Mouse (Mus musculus) limb, embryonic 12.5 days (tissue): ENCODE data around the gene Actr6. TPM values are rescaled to one million over a fixed set of nuclear protein-coding genes. Genes with fewer than 3 reads are reported as not detected.
"Not testable (repeated sequence)": the region's sequence is repeated elsewhere in the genome, so short reads cannot be mapped to it uniquely, and the experiment has no call there.

Experiments used
- ATAC-seq: fragments of 200-750 bp; cut with Nextera tagmentation; 2 replicates; pipeline ENCODE4 v1.8.0; 2017; ENCODE audit warnings: low read depth, moderate TSS enrichment; ENCODE audit not compliant: insufficient number of reproducible peaks, insufficient read depth, low FRiP score, low TSS enrichment
- H3K27ac ChIP-seq: fragments of 300-500 bp; sonication (generic); 2 replicates; pipeline ENCODE4 v1.5.1; 2016; ENCODE audit warnings: mild to moderate bottlenecking, moderate library complexity
- H3K27me3 ChIP-seq: fragments of 300-500 bp; sonication (generic); 2 replicates; pipeline ENCODE4 v1.6.1; 2016; ENCODE audit warnings: mild to moderate bottlenecking, moderate library complexity
- H3K36me3 ChIP-seq: fragments of 300-500 bp; sonication (generic); 2 replicates; pipeline ENCODE4 v1.6.1; 2016; ENCODE audit warnings: mild to moderate bottlenecking, moderate library complexity
- H3K4me1 ChIP-seq: fragments of 300-500 bp; sonication (generic); replicated peaks from 2 replicates; pipeline ENCODE4 v1.6.1; 2016
- H3K4me2 ChIP-seq: fragments of 300-500 bp; sonication (generic); 2 replicates; pipeline ENCODE4 v1.6.1; 2016; ENCODE audit warnings: mild to moderate bottlenecking, moderate library complexity
- H3K4me3 ChIP-seq: fragments of 300-500 bp; sonication (generic); replicated peaks from 2 replicates; pipeline ENCODE4 v1.5.1; 2016; ENCODE audit warnings: mild to moderate bottlenecking
- H3K9ac ChIP-seq: fragments of 300-500 bp; sonication (generic); replicated peaks from 2 replicates; pipeline ENCODE4 v1.6.1; 2016; ENCODE audit warnings: mild to moderate bottlenecking, moderate library complexity
- H3K9me3 ChIP-seq: fragments of 300-500 bp; sonication (generic); 2 replicates; pipeline ENCODE4 v1.6.1; 2016; ENCODE audit warnings: mild to moderate bottlenecking, moderate library complexity
- WGBS: fragments of 180-500 bp; shearing (Covaris S2); methylation state at CpG from one replicate; pipeline ENCODE4 v1.1.7; 2016; 5-methylcytosine and 5-hydroxymethylcytosine counted together
- polyA plus RNA-seq: library from polyadenylated mRNA; unstranded; fragments of >200 nt; fragmentation: Nextera tagmentation; extraction: Ambion mirVana; gene quantifications from 2 replicates; pipeline ENCODE4 v1.2.1, GENCODE M21; 2016

The Actr6 gene
- polyA plus RNA-seq, 1 experiment from 2014 or later, result 37.8 TPM

DNA sequence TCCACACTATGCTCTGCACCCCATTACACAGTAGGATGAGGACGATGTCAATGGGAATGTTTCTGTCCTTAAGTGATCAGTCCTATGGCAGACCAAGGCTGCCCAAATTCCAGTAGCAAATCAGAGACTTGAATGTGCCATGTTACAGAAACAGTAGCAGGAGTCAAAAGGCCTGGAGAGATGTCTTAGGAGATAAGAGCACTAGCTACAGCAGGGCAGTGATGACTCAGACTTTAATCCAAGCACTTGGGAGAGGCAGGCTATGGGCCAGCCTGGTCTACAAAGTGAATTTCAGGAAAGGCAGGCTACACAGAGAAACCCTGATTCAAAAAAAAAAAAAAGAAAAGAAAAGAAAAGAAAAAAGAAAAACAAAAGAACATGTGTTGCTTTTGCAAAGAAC lies 52.6 kb downstream of the Actr6 start:
- H3K4me2 ChIP-seq, result no peak overlapping the region
- H3K9me3 ChIP-seq, result no peaks in the 10 kb centered on the region
- no peak overlapping the region for H3K9ac ChIP-seq
- H3K27ac ChIP-seq, result no peak overlapping the region
- ATAC-seq, result no peak
- no peaks in the 10 kb centered on the region for H3K27me3 ChIP-seq
- no peak overlapping the region for H3K4me3 ChIP-seq
- H3K36me3 ChIP-seq, result peaks cover 7% of the 10 kb centered on the region; the same call in 1 of the 2 replicates
- H3K4me1 ChIP-seq, result no peaks in the 10 kb centered on the region
- WGBS, result 96% methylated on average over 1 of the region's 1 CpGs

GRCm38 (mm10) chr10:89678054-89678453 lies 54.0 kb downstream of the Actr6 start:
- whole genome bisulfite sequencing, result 93% methylated on average over 4 of the region's 4 CpGs
- Histone ChIP-seq H3K9me3 (no peaks in the 10 kb centered on the region), H3K27me3 (no peaks in the 10 kb centered on the region), H3K4me3 (no peak overlapping the region), H3K4me1 (no peaks in the 10 kb centered on the region), H3K27ac (no peak overlapping the region), H3K4me2 (no peak overlapping the region), H3K36me3 (peaks cover under 1% of the 10 kb centered on the region; the same call in 1 of the 2 replicates), H3K9ac (no peak overlapping the region)
- no peak for ATAC-seq

DNA sequence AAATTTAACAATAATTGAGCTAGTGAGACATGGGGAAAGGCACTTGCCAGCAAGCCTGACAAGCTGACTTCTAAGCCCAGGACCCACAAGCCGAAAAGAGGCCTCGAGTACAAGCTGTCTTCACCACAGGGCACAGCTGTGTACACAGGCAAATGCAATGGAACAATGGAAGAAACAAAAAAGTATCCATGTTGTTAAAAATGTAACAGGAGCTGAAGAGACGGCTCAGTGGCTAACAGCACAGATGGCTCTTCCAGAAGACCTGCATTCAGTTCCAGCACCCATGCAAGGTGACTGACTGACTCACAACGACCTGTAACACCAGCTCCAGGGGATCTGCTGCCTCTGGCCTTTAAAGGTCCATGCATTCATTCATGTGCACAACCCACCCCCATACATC lies 55.5 kb downstream of the Actr6 start:
- H3K4me3 ChIP-seq, result no peak overlapping the region
- H3K4me1 ChIP-seq, result no peaks in the 10 kb centered on the region
- no peaks in the 10 kb centered on the region for H3K9me3 ChIP-seq
- H3K4me2 ChIP-seq, result no peak overlapping the region
- no peak overlapping the region for H3K9ac ChIP-seq
- no peaks in the 10 kb centered on the region for H3K27me3 ChIP-seq
- no peaks in the 10 kb centered on the region; the same call in 1 of the 2 replicates for H3K36me3 ChIP-seq
- ATAC-seq, result no peak
- WGBS, result 78% methylated on average over 4 of the region's 4 CpGs
- H3K27ac ChIP-seq, result no peak overlapping the region

- H3K27ac ChIP-seq, ATAC-seq, H3K4me3 ChIP-seq, H3K36me3 ChIP-seq, H3K9ac ChIP-seq, H3K27me3 ChIP-seq, H3K4me2 ChIP-seq, H3K9me3 ChIP-seq, H3K4me1 ChIP-seq: not testable (repeated sequence)
- WGBS, result 92% methylated on average over 5 of the region's 5 CpGs
Measured at GRCm38 (mm10) chr10:89670371-89670770, 61.7 kb downstream of the Actr6 start.

- Histone ChIP-seq H3K4me1 (no peaks in the 10 kb centered on the region), H3K4me3 (no peak overlapping the region), H3K27ac (no peak overlapping the region), H3K4me2 (no peak overlapping the region), H3K27me3 (no peaks in the 10 kb centered on the region), H3K36me3 (peaks cover 13% of the 10 kb centered on the region), H3K9ac (no peak overlapping the region), H3K9me3 (no peaks in the 10 kb centered on the region)
- ATAC-seq, result no peak
- WGBS, result 83% methylated on average over 7 of the region's 7 CpGs
Measured at GRCm38 (mm10) chr10:89667571-89667970, 64.5 kb downstream of the Actr6 start.

- H3K9me3 ChIP-seq, result no peaks in the 10 kb centered on the region
- peaks cover 23% of the 10 kb centered on the region for H3K36me3 ChIP-seq
- H3K4me1 ChIP-seq, result no peaks in the 10 kb centered on the region
- H3K27ac ChIP-seq, result no peak overlapping the region
- H3K4me2 ChIP-seq, result no peak overlapping the region
- no peak overlapping the region for H3K9ac ChIP-seq
- ATAC-seq, result no peak
- WGBS, result 91% methylated on average over 9 of the region's 9 CpGs
- no peaks in the 10 kb centered on the region for H3K27me3 ChIP-seq
- no peak overlapping the region for H3K4me3 ChIP-seq
Measured at GRCm38 (mm10) chr10:89665679-89666078, 66.4 kb downstream of the Actr6 start.

DNA sequence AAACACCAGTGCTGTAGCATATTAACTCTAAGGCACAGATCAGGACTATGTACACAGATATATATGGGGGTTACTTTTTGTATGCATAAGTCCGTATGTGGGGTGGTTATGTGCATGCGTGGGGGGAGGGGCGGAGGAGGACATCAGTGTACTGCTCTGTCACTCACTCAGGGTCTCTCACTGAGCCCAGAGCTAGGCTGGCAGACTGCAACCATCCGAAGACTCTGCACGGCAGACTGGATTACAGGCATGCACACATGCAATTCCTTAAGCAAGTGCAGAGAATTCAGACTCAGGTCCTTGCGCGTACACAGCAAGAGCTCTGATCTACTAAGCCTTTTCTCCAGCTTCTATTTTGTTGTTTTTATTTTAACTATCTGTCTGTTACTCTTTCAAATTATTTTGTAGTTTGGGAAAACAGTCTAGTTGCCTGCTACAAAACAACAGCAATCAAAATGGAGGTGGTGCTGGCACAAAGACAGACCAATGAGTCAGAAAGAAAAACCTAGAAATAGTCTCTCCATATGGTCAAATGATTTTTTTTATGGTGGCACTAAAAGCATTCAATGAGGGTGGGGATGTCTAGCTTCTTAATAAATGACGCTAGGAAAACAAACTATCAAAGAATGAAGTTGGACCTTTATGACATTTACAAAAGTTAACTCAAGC lies 67.0 kb downstream of the Actr6 start:
- Histone ChIP-seq H3K4me3 (no peak overlapping the region), H3K9ac (no peak overlapping the region), H3K27ac (no peak overlapping the region), H3K27me3 (no peaks in the 10 kb centered on the region), H3K4me1 (no peaks in the 10 kb centered on the region), H3K36me3 (peaks cover 26% of the 10 kb centered on the region), H3K9me3 (no peaks in the 10 kb centered on the region), H3K4me2 (no peak overlapping the region)
- no peak for ATAC-seq
- WGBS, result 93% methylated on average over 8 of the region's 8 CpGs

Other genes with a start within 250 kb of the Actr6 start
- gene Nr1h4, start 198.7 kb downstream of the Actr6 start, polyA plus RNA-seq, result not detected in 2 replicates
- gene Slc17a8, start 111.0 kb downstream of the Actr6 start, polyA plus RNA-seq, result not detected in 2 replicates
- 9.2 and 9.7 TPM in 2 replicates for gene Scyl2, start 46.0 kb downstream of the Actr6 start, polyA plus RNA-seq
- 29.5 and 32.1 TPM in 2 replicates for gene Uhrf1bp1l, start 12.7 kb upstream of the Actr6 start, polyA plus RNA-seq
- 1.4 and 1.8 TPM in 2 replicates for gene Anks1b, start 141.2 kb upstream of the Actr6 start, polyA plus RNA-seq